Mouse (Mus musculus) gonadal fat pad, adult 2 months (tissue): Measurements from ENCODE around the gene Stx8. TPM values are rescaled to one million over a fixed set of nuclear protein-coding genes. Genes with fewer than 3 reads are reported as not detected.

Source experiments
- DNase-seq: peaks from one replicate; pipeline ENCODE4 v3.0.0-alpha.2; 2012; ENCODE audit warnings: low read depth
- polyA plus RNA-seq: library from polyadenylated mRNA; depleted of rRNA; stranded (reverse); fragments of >200 nt; gene quantifications from 2 replicates; pipeline ENCODE4 v1.2.3, GENCODE M21; 2012

Stx8 gene
- polyA plus RNA-seq, 1 experiment, result 9.9 TPM

- no peak for DNase-seq
These were observed 70.4 kb downstream of the Stx8 start for GRCm38 (mm10) chr11:68036133-68036959.

DNA sequence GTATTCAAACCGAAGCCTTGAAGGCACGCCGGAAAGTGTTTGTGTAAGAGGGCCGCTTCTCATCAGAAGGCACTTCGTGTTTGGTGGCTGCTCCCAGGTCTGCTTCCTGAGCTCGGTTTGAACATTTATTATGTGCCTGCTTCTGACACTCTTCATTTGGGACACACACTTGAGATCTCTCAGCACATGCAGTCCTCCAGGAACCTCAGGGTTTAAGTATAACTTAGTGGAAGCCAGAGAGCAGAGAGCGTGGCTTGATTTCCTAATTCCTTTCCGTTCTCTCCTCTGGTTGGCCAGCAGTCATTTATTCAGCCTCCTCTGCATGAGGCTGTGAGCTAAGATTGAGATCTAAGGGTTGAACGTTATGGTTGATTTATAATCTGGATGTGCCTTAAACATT, 71.1 kb downstream of the Stx8 start:
- no peak for DNase-seq

DNA sequence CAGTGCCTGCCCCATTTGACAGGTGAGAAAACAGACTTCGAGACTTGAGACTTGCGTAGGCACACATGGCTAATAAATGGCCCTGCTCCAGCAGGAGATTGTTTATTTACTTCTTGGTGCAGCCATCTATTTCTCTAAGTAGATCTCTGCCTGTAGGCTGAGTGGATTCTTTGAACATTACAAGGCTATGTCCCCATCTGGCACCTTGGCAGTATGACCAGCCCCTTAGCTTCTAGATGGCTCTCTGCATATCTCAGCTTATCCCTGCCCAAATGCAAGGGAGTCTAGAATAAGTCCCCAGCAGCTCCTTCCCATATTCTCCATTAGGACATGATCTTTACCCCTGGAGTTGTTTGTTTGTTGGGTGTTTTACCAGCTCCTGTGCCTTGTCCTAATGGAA, 72.1 kb downstream of the Stx8 start:
- DNase-seq, result no peak

DNA sequence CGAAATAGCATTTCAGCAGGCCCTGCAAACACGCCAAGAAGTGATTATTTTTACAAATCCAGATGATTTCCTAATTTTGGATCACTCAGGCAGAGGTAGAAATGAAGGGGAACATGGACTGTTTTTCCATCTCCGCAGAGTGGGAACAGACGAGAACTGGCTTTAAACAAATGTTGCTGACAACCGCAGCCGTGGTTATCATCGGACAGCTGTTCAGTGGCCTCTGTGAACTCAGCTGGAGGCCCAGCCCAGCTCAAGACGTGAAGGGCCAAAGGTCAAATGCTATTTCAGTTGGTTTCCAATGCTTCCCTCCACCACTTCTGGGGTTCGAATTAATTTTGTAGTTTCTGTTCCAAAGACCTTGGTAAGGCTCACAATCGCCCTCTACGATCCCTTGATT, 78.2 kb downstream of the Stx8 start:
- no peak for DNase-seq

- DNase-seq, result no peak
These were observed 80.9 kb downstream of the Stx8 start for GRCm38 (mm10) chr11:68046916-68047315.

GRCm38 (mm10) chr11:68049261-68050165, 83.5 kb downstream of the Stx8 start:
- no peak for DNase-seq

- DNase-seq, result no peak
These were observed 84.7 kb downstream of the Stx8 start for GRCm38 (mm10) chr11:68050725-68051124.

- DNase-seq, result no peak
These were observed 85.3 kb downstream of the Stx8 start for GRCm38 (mm10) chr11:68051305-68051704.

GRCm38 (mm10) chr11:68058466-68059201, 92.6 kb downstream of the Stx8 start:
- no peak for DNase-seq

DNA sequence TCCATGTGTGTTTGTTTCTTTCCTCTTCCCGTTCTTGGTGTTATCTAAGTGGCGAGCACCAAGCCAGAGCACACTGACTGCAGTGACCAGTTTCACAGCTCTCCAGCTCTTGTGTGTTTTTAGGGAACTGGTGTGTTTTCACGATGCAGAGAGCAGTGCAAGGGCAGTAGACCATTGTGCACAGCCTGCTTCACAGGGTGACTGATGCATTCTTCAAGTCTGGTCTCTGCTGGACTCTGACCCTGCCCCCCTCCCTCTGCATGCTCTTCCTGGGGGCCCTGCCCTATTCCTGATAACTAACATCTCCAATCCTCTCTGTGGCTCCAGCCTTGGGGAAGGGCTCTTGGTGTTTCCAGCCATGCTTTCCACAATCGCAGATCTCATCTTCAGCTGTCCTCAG, 94.7 kb downstream of the Stx8 start:
- DNase-seq, result no peak

DNA sequence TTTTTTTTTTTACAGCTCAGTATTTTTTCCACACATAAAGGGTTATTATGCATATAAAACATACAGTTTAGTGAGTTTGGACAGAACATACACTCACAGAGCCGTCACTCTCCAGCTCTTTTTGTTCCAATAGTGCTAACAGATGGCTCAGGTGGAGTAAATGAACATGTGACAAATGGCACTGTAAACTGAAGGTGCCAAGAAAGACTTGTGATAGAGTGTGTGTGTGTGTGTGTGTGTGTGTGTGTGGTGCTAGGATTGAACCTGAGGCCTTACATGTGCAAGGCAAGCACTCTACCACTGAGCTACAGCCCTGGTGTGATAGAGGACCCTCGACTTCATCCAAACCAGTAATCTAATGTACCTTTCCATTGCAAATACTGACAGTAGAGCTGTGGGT, 96.1 kb downstream of the Stx8 start:
- no peak for DNase-seq

DNA sequence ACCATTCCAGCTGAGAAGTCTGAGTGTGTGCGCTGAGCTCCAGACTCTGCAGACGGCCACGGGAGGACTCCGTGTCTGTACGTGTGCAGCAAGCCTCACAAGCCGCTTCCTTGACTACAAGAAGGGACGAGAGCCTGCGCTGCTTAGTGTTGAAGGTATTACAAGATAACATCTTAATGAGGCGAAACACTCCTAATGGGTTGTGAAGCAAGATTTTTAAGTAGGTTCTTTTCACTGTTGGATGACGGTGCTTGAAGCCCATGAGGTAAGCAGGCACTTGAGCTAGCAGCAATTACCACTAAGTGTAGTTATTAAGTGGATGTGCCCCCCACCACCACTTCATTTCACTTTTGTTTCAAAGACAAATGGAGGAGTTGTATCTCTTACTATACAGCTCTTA, 101.8 kb downstream of the Stx8 start:
- no peak for DNase-seq

- no peak for DNase-seq
These were observed 104.1 kb downstream of the Stx8 start for GRCm38 (mm10) chr11:68070086-68070485.

GRCm38 (mm10) chr11:68071836-68072235, 105.8 kb downstream of the Stx8 start:
- DNase-seq, result no peak

DNA sequence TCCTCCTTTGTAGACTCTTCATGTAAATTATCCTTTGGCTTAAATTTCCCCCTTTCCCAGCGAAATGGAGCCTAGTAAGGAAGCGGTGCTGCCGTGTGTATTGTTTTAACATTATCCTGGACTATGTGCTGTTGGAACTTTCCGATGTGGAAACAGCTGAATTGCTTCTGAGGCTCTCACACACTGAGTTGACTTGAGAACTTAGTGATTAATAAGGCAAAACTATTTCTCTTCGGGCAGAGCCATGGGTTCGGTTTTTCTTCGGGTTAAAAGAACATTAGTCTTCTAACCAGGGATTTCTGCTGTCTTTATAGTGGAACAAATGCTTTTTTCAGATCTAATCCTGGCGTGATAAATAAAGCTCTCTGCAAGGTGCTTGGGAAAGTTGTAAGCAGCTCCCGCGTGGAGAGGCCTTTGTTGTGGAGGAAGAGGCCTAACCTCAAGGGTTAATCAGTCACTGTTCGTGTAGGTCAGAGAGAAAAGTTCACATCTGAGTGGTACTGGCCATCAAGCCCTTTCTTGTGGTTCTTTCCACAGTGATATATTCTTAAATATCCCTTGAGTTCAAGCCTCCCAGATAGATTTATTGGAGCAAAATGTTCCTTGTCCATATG, 106.7 kb downstream of the Stx8 start:
- no peak for DNase-seq

DNA sequence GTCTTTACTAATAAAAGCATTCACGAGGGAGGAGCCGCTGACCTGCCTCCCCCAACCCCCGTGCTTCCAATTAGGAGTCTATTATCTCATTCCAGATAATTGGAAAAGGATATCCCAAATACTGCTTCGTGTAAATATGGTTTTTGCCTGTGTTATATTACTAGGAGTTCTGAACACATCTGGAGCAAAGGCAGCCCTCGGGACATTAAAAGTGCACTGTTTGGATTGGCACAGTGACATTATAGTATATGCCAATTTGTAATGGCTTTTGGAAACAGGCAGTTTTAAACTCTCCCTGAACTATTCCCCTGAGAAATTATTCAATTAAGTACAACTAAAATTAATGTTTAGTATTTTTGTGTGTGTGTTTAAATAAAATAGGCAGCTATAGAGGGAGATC, 108.7 kb downstream of the Stx8 start:
- DNase-seq, result no peak

- no peak for DNase-seq
These were observed 109.3 kb downstream of the Stx8 start for GRCm38 (mm10) chr11:68075331-68075730.

GRCm38 (mm10) chr11:68079756-68080155, 113.8 kb downstream of the Stx8 start:
- no peak for DNase-seq

GRCm38 (mm10) chr11:68080999-68081398, 115.0 kb downstream of the Stx8 start:
- no peak for DNase-seq

DNA sequence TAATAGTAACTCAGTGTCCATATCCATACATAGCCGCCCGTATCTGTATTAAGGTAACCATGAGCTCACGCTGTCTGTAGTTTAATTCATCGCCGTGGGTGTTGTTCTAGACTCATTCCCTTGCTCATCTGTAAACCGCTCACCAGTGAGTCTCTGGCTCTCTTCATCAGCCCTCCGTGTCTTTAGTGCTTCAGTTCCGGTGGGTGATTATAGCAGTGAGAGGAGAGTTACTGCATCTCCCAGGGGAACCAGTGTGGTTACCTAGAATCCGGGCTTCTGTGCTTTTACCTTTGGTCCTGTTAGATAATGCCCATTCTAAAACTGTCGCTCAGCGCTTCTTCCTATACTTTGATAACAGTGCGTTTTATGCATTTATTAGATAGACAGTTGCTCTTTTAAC, 116.8 kb downstream of the Stx8 start:
- DNase-seq, result no peak

- no peak for DNase-seq
These were observed 117.6 kb downstream of the Stx8 start for GRCm38 (mm10) chr11:68083562-68083961.

DNA sequence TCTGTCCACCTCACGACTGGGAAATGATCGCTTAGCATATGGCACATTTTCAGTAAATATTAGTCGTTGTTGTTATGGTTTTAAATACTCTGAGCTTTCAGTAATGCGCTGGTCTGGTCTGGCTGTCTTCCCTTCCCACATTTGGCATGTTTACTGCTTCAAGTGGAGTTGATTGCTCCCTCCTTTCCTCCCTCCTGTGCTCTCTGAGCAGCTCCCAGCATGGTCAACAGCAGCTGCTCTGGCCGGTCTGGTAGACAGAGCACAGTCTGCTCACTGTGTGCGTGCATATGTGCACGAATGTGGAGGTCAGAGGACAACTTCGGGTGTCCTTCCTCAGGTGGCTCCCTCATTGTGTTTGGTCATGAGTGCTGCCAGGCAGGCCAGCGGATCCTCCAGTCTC, 120.2 kb downstream of the Stx8 start:
- DNase-seq, result no peak
